Mouse (Mus musculus) adipocyte (in vitro differentiated cells): ENCODE results near the gene Klhl20.
"Not testable (repeated sequence)": the region's sequence is repeated elsewhere in the genome, so short reads cannot be mapped to it uniquely, and the experiment has no call there.

Experiments
- DNase-seq: peaks from one replicate; pipeline ENCODE4 v3.0.0-alpha.2; 2016; ENCODE audit warnings: low spot score

The Klhl20 gene

GRCm38 (mm10) chr1:161130726-161131664 is at the start of gene Klhl20:
Gene Klhl20 (minus strand): TSS chr1:161131511.
- DNase-seq, result peak; percentile 96

DNA sequence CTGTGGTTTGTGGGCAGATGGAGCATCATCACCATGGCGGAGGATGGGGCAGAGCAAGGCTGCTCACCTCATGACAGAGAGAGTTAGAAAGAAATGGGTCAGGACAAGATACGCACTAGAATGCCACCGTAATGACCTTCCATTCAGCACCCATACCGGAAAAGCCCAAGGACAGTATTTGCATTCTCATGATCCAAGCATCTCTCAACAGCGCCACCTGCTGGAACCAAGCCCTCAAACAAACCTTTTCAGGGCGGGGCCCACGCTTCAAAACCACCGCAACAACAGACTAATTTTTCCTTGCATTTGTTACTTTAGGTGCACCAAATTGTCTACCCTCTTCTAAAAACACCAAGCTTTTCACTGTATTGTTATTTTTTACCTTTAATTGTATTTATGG is 49.4 kb upstream of the Klhl20 start:
- DNase-seq, result peak; percentile 53

GRCm38 (mm10) chr1:161170651-161171050 is 39.3 kb upstream of the Klhl20 start:
- DNase-seq, result no peak

- no peak for DNase-seq
These were observed 29.0 kb upstream of the Klhl20 start for GRCm38 (mm10) chr1:161160266-161160665.

DNA sequence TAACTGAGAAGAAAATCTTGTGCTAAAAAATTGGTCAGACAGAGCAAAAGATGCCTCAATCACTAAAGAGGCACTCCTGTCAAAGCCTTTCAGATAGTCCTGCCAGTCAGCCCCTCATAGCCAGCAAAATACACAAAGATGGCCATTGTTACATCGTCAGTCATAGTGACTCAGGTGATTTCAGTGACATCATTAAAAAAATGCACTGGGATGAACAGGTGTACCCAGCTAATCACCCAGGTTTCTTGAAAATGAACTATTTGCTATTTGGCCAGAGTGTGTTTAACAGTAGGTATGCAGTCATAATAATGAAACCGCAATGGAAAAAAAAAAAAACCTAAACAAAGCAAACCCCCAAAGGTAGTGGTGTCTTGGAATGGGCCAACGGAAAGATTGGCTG is 27.9 kb upstream of the Klhl20 start, which contains the start of gene Tex50:
Gene Tex50 (minus strand): TSS at position 101 of the 400 bp plus-strand sequence.
- DNase-seq, result no peak

GRCm38 (mm10) chr1:161156546-161156945 is 25.2 kb upstream of the Klhl20 start:
- no peak for DNase-seq

- DNase-seq, result peak; percentile 7
These were observed 19.8 kb upstream of the Klhl20 start for GRCm38 (mm10) chr1:161151098-161151497.

- DNase-seq, result no peak
These were observed 16.6 kb upstream of the Klhl20 start for GRCm38 (mm10) chr1:161147888-161148287.

DNA sequence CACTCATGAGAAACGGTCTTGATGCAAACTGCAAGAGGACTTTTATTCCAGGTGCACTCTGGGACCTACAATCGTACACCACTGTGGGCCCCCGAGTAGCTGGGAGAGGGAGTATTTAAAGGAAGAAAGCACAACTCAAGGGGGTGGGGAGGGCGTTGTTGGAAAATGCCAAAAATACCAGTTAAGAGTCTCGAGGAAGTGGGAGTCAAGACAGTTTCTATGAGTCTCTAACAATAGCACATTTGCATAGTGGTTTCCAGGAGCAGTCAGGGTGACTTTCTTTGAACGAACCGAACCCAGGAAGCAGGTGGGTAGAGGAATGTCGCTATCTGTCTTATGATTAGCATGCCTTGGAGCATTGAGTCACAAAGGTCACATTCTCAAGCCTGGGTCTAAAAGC is 14.3 kb upstream of the Klhl20 start:
- not testable (repeated sequence) for DNase-seq

DNA sequence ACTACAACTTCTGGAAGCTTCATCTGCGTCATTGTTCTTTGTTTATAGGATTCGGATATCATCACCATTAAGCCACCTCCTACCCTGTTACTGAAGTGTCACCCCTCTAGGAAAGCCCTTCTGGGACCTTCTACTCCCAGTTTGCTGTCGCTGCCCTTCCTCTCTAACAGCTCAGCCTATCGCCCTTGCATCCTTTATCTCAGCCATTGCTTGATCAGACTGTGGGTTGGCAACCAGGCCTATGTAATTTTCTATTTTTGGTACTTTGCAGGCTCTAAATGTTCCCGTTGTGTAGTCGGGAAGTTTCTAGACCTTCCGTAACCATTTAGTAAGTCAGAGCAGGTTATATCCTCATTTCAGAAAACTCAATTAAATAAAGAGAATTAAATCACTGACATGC is 11.9 kb upstream of the Klhl20 start:
- no peak for DNase-seq

- DNase-seq, result no peak
These were observed 11.3 kb upstream of the Klhl20 start, which contains the start of gene Ankrd45 for GRCm38 (mm10) chr1:161142531-161143159. Gene Ankrd45 (plus strand): TSS chr1:161142691.

- no peak for DNase-seq
These were observed 8.9 kb upstream of the Klhl20 start for GRCm38 (mm10) chr1:161140026-161140762.

- DNase-seq, result no peak
These were observed 8.2 kb upstream of the Klhl20 start for GRCm38 (mm10) chr1:161139496-161139895.

- DNase-seq, result no peak
These were observed 4.8 kb downstream of the Klhl20 start for GRCm38 (mm10) chr1:161126461-161126860.

GRCm38 (mm10) chr1:161122661-161123418 is 8.5 kb downstream of the Klhl20 start:
- no peak for DNase-seq

GRCm38 (mm10) chr1:161114591-161114990 is 16.7 kb downstream of the Klhl20 start:
- DNase-seq, result no peak

DNA sequence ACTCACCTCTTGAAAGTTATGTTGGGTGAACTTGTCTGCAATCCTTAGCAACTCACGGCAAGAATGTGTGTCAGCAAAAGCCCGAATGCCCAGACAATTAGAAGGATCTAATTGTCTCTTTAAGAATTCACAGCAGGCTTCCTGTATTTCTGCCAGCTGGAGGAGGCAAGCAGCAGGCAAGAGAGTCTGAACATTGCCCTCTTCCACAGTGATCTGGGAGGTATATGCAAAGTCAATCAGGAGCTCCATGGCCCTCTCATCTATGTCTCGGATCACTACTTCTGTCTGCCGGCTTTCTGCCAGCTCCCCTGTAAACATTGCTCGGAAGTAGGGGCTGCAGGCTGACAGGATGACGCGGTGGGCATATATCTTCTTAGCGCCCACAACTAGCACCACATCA is 22.1 kb downstream of the Klhl20 start:
- DNase-seq, result no peak

GRCm38 (mm10) chr1:161103842-161104241 is 27.5 kb downstream of the Klhl20 start:
- DNase-seq, result no peak

DNA sequence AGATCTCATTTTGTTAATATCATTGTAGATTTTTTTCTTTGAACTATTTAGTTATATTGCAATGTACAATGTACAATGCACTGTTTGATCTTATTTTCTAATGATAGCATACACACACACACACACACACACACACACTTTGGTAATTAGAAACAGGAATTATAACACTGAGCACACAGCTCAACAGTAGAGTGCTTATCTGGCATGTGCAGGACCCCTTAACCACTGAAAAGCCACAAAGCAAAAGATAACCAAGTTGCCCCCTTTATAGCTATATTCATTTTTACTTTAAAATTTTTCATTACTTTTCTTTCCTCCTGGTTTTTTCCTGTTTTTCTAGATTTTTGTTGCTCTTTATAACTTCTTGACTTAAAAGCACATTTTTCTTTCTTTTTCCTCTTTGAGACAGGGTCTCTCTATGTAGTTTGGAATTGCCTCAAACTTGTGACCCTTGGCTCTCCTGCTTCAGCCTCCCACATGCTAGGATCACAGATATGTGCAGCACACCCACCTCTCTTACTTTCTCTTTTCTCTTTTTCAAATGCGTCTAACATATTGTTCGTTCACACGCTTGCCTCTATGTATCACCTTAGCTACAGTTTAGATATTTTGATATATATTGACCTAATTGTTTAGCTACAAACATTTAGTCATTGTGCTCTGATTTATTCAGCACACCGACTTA is 31.4 kb downstream of the Klhl20 start:
- DNase-seq, result no peak

GRCm38 (mm10) chr1:161077243-161077642 is 54.1 kb downstream of the Klhl20 start:
- DNase-seq, result no peak

GRCm38 (mm10) chr1:161076238-161076637 is 55.1 kb downstream of the Klhl20 start:
- DNase-seq, result no peak
